Mouse (Mus musculus): ENCODE measurements around the gene Krt33a.

DNA sequence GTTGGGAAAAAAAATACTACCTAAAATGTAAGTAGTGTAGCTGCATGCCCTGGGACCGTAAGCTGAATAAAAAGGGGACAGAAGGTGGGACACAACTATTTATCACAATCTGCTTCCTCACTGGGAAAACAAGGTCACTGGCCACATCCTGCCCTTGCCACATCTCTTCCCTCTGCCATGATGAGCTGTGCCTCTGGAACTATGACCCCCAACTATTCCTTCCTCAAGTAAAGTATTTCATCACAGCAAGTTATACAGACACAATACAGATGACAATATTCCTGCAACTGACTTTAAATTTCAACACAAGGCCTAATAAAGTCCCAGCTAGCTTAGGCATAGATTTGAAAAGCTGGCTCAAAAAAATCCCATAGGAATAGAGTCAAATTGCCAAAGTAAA lies 3.5 kb upstream of the Krt33a start:
- no peak for TF ChIP-seq CTCF (IDR thresholded peaks at IDR 0.05; ENCODE audit: control insufficient read depth, insufficient read depth, insufficient read length)
- TF ChIP-seq CEBPB (IDR thresholded peaks at IDR 0.05; ENCODE audit: low read depth): no peak
